Mouse (Mus musculus) layer of hippocampus, postnatal 25 days (tissue): ENCODE results near the gene Ccdc191. TPM values are rescaled to one million over a fixed set of nuclear protein-coding genes. Genes with fewer than 3 reads are reported as not detected.

Experiments used
- DNase-seq, 2 experiments: peaks; one replicate each; pipeline ENCODE4 v3.0.0; 2022; ENCODE audit warnings: mixed read lengths in 2 of 2, low spot score in 1 of 2; ENCODE audit errors: extremely low spot score in 1 of 2
- total RNA-seq, 2 experiments: library from RNA; stranded (reverse); gene quantifications; 2 replicates each; pipeline ENCODE4 v1.2.3; 2021

Gene Ccdc191
- total RNA-seq, 2 experiments from 2014 or later: 4.0 to 4.2 TPM

GRCm38 (mm10) chr16:43926341-43926859 is 36.8 kb downstream of the Ccdc191 start, which contains the start of gene Qtrt2:
Gene Qtrt2, minus strand, starts transcription at chr16:43926809.
- no peak for DNase-seq

GRCm38 (mm10) chr16:43930577-43930976 is 41.0 kb downstream of the Ccdc191 start:
- DNase-seq: no peak

DNA sequence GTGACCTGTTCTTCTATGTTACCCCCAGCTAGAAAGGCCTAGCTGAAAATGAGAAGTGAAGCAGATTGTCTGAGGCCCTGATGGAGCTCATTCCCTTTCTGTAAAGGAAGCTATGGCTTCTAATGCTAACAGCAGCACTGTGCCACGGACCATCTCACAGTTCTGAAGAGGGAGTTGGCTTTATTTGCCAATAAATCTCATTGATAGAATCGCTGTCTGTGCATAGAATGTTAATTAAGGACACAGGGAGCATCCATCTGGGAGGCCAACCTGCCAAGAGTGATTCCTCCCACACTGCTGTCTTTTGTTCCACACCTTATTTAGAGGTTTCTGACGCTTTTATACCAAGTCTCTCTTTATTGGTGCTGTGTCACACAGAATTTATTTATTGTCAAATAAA is 41.9 kb downstream of the Ccdc191 start:
- no peak for DNase-seq

- no peak for DNase-seq
Measured at GRCm38 (mm10) chr16:43932319-43932718, 42.7 kb downstream of the Ccdc191 start.

DNA sequence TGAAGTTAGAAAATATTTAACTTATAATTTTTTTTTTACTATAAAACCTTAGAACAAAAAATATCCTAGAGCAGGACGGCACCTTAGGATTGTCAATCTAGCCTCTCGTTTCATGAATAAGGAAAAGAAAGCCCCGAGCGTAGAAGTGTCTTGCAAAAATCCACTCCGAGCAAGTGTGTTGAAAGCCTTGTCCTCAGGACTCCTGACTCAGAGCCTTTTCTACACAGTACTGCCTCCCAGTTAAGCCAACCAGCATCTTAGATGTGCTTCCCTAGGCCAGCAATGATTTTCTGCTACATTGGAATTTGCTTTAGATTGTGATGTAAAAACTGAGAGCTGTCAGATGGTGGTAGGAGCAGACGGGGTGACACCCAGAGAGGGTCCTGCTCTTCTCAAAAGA is 43.4 kb downstream of the Ccdc191 start:
- DNase-seq: no peak

DNA sequence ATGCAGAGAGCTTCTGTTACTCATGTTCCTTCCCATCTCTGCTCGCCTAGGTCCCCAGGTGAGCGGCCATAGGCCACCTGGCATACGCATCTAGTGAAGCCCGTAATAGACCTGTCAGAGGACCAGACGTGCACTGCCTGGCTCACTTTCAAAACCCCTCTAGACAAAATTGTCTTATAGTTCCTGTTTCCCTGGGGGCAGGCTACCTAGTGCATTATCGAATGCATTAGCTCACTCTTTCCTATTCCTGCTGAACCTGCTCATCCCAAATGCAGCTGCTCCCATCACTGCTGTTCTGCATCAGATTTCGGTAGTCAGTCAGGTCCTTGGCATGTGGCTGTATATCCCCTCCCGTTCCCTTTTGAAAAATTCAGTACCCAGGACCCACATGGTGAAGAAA is 45.3 kb downstream of the Ccdc191 start:
- no peak for DNase-seq

DNA sequence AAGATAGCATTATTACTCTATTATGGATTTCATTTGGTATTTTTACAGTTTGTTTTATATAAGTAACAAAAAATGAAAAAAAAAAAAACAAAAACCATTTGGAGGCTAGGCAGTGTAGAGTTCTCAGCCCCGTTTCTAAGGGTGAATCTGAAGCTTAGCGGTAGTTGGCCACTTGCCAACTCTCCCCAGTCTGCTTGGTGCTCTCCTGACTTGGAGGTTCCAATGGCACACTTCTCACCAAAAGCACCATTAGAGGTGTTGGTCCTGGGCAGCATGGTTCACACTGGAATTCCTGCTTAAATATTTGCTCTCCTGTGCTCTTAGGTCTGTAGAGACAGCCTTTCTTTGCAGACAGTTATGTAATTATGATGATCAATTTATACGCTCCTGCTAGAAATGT is 45.8 kb downstream of the Ccdc191 start:
- DNase-seq: no peak

GRCm38 (mm10) chr16:43935892-43936291 is 46.3 kb downstream of the Ccdc191 start:
- DNase-seq: no peak

GRCm38 (mm10) chr16:43940846-43941245 is 51.2 kb downstream of the Ccdc191 start:
- no peak for DNase-seq

DNA sequence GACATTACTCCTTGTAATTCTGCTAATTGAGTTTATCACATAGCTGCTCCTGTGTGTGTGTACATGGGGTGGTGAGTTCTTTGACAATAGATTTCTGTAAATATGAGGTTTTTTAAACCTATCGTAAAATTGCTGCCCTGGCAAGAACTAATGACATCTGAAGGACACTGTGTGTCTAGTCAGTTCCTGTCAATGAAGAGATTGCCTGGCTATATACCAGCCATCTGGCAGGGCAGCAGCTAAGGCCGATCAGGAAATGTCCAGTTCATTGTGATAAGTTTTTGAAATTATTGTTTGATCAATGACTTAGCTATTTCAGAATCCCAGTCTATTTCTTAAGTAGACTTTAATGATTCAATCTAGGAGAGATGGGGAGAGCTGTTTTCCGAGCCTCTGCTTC is 55.8 kb downstream of the Ccdc191 start:
- DNase-seq: no peak

DNA sequence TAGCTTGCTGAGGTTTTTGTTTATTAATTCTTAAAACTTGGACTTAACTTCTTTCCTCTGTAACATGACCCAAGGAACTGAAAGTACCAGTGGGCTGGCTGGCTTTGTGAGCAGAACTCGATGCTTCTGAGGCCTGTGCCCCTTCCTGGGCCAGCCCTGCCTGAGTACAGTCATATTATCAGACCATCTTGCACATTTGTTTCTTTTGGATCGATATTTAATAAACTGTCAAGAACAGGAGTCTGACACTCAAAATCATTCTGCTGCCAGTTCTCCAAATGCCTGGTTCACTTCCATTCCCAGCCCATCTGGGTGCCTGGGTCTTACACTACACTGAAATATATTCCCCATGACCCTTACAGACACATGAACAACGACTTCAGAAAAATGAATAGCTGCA is 56.3 kb downstream of the Ccdc191 start:
- DNase-seq: no peak

DNA sequence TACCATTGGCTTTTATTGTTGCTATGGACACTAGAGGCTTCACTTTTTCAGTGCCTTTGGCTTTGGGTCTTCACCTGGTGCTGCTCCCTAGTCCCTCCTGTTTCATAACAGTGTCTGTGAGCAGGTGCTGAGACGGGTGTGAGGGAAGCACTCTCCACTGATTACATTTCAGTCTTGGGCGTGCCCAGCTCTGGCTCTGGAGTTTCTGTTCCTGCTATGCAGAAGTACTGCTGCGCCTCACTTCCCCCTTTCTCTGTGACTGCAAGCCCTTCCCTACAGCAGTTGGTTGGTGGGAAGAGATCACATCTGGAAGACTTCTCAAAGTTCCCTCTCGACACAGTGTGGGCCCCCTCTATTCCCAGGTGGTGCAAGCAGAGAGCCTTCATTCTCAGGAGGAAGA is 62.0 kb downstream of the Ccdc191 start:
- DNase-seq: no peak

GRCm38 (mm10) chr16:43954913-43955312 is 65.3 kb downstream of the Ccdc191 start:
- DNase-seq: no peak

DNA sequence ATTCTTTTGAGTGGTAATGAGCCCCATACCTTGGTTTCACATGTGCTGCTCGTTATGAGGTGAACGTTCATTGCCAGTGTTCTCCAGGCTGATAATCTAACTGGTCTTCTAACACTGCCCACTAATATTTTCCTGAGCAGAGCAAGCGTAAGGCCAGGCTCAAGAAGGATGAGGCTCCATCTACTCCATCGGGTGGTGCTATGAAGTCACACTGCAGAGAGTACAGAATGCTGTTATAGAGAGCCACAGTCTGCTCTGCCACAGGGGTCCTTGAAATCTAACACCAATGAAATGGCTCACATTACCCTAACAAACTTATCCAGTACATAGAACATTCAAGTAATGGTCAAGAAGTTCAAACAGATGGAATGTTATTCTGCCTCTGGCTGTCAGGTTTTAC is 68.4 kb downstream of the Ccdc191 start:
- no peak for DNase-seq

GRCm38 (mm10) chr16:43963291-43963690 is 73.7 kb downstream of the Ccdc191 start:
- no peak for DNase-seq

- no peak for DNase-seq
Measured at GRCm38 (mm10) chr16:43963780-43964179, 74.2 kb downstream of the Ccdc191 start.

DNA sequence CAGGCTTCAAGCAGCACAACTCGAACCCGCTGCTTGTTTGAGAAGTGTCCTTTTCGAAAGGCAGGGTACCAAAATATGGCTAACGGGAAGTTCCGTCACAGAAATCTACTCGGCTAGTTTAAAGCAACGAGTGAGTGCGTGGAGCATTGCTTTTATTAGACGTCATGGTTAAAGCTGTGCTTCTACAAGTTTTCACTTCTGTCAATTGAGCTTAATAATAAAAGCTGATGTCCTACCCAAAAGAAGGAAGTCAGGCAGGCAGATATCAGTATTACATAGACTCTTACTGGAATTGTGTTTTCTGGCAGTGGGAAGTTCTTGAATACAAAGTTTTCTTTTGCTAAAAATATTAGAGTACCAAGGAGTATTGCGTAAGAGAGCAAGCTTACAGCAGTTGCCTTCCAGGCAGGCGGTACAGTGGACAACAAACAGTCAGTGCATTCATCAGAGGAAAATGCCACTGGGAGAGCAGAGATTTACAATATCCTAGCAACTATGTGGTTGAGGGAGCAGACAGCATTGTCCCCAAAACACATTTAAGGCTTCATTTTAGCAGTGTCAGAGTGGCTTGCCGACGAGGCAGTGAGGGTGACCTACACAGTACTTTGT is 76.3 kb downstream of the Ccdc191 start:
- no peak for DNase-seq

DNA sequence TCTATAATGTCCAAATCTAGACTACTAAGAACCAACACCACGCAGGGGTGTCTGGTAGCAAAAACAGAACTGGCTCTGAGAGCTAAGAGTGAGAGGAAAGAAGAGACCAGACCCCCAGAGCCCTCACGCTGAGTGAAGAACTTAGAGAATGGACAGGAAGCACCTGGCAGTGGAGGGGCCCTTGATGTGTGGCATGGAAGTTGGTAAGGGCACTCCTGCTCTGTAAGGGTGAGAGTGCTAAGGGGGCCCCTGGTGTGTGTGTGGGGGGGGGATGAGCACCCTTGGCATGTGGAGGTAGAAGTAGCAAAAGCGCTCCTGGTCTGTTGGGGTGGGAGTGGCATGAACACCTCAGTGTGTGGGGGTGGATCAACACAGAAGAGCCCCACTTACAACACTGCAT is 80.8 kb downstream of the Ccdc191 start:
- DNase-seq: no peak

DNA sequence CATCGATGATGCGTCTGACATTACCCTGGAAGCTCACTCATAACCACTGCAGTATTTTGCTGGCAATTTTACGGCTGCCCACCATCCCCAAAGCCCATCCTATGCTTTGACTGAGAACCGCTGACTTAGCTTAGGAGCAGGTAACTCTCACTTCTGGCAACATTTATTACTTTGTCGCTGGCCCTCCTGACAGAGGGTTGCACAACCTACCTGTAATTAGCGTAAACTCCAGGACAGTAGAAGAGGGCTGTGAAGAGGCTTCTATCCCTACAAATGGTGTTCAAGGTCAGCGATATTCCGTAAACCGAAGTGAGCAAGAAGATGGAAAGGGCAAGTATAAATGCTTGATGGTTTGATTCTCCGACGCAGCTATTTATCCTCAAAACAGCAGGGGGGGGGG is 81.6 kb downstream of the Ccdc191 start:
- no peak for DNase-seq

- DNase-seq: no peak
Measured at GRCm38 (mm10) chr16:43971741-43972140, 82.1 kb downstream of the Ccdc191 start.

DNA sequence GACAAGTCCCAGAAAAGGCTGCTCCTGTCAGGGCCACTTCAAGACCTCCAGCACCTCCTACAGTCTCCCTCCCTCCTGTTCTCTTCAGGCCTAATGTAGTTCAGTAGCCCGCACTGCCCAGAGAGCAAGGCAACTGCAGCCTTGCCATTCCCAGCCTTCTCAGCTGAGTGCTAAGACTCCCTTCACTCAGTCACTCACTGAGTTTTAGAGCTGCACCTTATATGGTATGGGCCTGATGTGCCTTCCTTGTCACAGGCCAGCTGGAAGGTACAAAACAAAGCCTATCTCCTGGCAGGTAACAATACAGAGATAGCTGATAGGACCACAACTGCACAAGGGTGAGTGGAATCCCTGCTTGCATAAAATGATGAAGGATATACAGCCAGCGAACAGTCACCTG is 82.8 kb downstream of the Ccdc191 start:
- DNase-seq: no peak

- no peak for DNase-seq
Measured at GRCm38 (mm10) chr16:43973147-43973546, 83.5 kb downstream of the Ccdc191 start.
